Mouse (Mus musculus): ENCODE measurements at regions not wholly inside any gene's neighbourhood (a gene's known extent, or its start where the extent isn't known, plus 50 kb on each side); places are given as distances from the start of the nearest gene placed in this dataset.
"Not testable (repeated sequence)": the region's sequence is repeated elsewhere in the genome, so short reads cannot be mapped to it uniquely, and the experiment has no call there.

- 57% methylated on average over 3 of the region's 3 CpGs for WGBS
- DNase-seq (ENCODE audit: low spot score): no peak
- Histone ChIP-seq H3K9me3 (no peaks in the 10 kb centered on the region), H3K4me3 (no peak overlapping the region), H3K4me1 (replicated peaks) (peaks cover 14% of the 10 kb centered on the region), H3K36me3 (no peaks in the 10 kb centered on the region), H3K27ac (no peak overlapping the region), H3K27me3 (ENCODE audit: insufficient read depth, poor library complexity, severe bottlenecking) (no peaks in the 10 kb centered on the region)
Measured at GRCm38 (mm10) chr16:50786199-50786598, 195.2 kb upstream of the Ccdc54 start.

- Histone ChIP-seq H3K4me3 (no peak overlapping the region), H3K36me3 (no peaks in the 10 kb centered on the region), H3K27ac (no peak overlapping the region), H3K9me3 (no peaks in the 10 kb centered on the region), H3K27me3 (ENCODE audit: insufficient read depth, poor library complexity, severe bottlenecking) (no peaks in the 10 kb centered on the region), H3K4me1 (replicated peaks) (peaks cover 14% of the 10 kb centered on the region)
- 87% methylated on average over 1 of the region's 1 CpGs for WGBS
- no peak for DNase-seq (ENCODE audit: low spot score)
Measured at GRCm38 (mm10) chr16:50785384-50785783, 194.4 kb upstream of the Ccdc54 start.

DNA sequence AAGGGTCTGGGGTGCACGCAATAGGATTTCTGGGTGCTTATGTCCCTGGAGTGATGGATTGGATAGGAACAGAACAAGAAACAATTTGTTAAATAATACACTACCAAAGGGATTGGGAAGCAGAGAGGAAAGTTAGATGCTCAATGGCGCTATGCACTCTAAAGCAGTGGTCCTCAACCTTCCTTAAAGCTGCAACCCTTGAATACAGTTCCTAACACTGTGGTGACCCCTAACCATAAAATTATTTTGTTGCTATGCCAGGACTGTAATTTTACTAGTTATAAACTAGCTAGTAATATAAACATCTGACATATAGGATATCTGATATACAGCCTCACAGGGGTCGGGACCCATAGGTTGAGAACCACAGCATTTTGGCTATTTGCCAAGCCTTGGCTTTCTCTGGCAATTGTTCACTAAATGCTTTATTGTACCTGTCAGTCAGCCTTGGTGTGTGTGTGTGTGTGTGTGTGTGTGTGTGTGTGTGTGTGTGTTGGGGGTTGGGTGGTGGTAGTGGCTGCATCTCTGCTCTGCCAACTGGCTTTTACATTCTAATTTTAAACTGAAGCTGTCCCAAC is 193.8 kb upstream of the Ccdc54 start:
- H3K36me3 ChIP-seq: no peaks in the 10 kb centered on the region
- peaks cover 14% of the 10 kb centered on the region for H3K4me1 ChIP-seq (replicated peaks)
- no peak for DNase-seq (ENCODE audit: low spot score)

GRCm38 (mm10) chr16:50783784-50784650 is 193.1 kb upstream of the Ccdc54 start:
- H3K27ac ChIP-seq: no peak overlapping the region
- H3K9me3 ChIP-seq: no peaks in the 10 kb centered on the region
- H3K36me3 ChIP-seq: no peaks in the 10 kb centered on the region
- no peak overlapping the region for H3K4me3 ChIP-seq
- peaks cover 14% of the 10 kb centered on the region for H3K4me1 ChIP-seq (replicated peaks)
- DNase-seq (ENCODE audit: low spot score): no peak
- WGBS: 57% methylated on average over 20 of the region's 20 CpGs
- H3K27me3 ChIP-seq (ENCODE audit: insufficient read depth, poor library complexity, severe bottlenecking): no peaks in the 10 kb centered on the region

More for the DNA sequence above, 193.8 kb upstream of the Ccdc54 start:
- no peak overlapping the region for H3K4me3 ChIP-seq
- no peaks in the 10 kb centered on the region for H3K27me3 ChIP-seq (ENCODE audit: insufficient read depth, poor library complexity, severe bottlenecking)
- 94% methylated on average over 3 of the region's 3 CpGs for whole genome bisulfite sequencing
- H3K27ac ChIP-seq: no peak overlapping the region
- H3K9me3 ChIP-seq: no peaks in the 10 kb centered on the region

DNA sequence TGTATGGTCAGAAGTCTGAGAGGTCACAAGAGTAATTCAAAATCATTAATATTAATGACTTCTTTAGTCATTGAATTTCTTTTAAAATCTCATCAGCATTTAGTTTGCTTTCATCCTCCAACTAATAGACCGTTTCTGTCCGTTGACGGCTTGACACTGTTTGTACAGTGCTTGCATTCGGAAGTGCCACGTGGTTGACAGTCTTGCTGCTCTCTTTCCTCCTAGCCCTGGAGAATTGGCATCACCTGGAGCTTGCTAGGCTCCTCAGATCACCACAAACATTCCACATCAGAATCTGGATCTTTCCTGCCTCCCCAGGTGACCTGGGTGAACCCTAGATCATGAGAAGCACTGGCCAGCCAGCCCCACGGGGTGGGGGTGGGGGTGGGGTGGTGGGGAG is 192.3 kb upstream of the Ccdc54 start:
- H3K4me3 ChIP-seq: no peak overlapping the region
- no peaks in the 10 kb centered on the region for H3K36me3 ChIP-seq
- no peaks in the 10 kb centered on the region for H3K27me3 ChIP-seq (ENCODE audit: insufficient read depth, poor library complexity, severe bottlenecking)
- no peak for DNase-seq (ENCODE audit: low spot score)
- WGBS: 50% methylated on average over 6 of the region's 6 CpGs
- H3K4me1 ChIP-seq (replicated peaks): peaks cover 14% of the 10 kb centered on the region
- no peaks in the 10 kb centered on the region for H3K9me3 ChIP-seq
- H3K27ac ChIP-seq: no peak overlapping the region

DNA sequence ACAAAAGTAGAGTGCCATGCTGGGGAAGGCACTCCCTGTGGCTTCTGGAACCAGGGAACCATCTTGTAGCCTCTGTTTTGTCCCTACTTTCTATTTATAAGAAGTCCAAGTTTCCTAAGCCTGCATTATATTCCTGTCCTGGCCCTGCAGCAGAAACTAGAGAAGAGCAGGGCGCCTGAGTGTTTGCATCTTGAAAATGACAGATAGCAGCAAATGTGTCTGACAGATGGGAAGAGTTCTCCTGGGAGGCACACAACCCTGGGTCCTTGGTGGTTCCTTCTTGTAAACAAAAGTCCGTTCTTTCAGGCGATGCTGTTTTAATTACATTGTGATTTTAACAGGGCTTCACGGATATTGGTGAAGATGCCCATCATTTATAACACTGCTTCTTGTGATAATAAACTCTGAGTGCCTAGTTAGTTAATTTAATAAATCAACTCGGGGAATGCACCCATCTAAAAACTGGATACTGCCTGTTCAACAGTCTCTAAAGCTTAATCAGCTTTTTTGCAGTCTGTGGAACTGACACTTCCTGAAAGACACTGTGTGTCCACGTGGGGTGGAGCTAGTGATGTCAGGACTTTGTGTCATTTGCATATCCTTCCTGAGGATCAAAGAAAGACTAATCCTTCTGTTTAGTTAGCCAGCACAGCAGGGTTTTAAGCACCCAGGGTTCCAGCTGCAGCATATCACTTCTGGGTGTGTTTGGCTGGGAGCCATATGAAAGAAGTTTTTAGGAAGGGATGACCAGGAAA is 188.3 kb upstream of the Ccdc54 start:
- Histone ChIP-seq H3K27ac (no peak overlapping the region), H3K4me3 (no peak overlapping the region), H3K4me1 (replicated peaks) (peaks cover 10% of the 10 kb centered on the region), H3K9me3 (no peaks in the 10 kb centered on the region), H3K36me3 (no peaks in the 10 kb centered on the region), H3K27me3 (ENCODE audit: insufficient read depth, poor library complexity, severe bottlenecking) (no peaks in the 10 kb centered on the region)
- WGBS: 34% methylated on average over 6 of the region's 6 CpGs
- no peak for DNase-seq (ENCODE audit: low spot score)

- not testable (repeated sequence) for H3K9me3 ChIP-seq; H3K36me3 ChIP-seq; H3K4me1 ChIP-seq (replicated peaks); H3K27ac ChIP-seq; H3K27me3 ChIP-seq (ENCODE audit: insufficient read depth, poor library complexity, severe bottlenecking); DNase-seq (ENCODE audit: low spot score); H3K4me3 ChIP-seq
- 92% methylated on average over 12 of the region's 12 CpGs for whole genome bisulfite sequencing
Measured at GRCm38 (mm10) chr16:50774699-50775098, 183.7 kb upstream of the Ccdc54 start.

- H3K4me3 ChIP-seq: no peak overlapping the region
- WGBS: 90% methylated on average over 11 of the region's 11 CpGs
- no peaks in the 10 kb centered on the region for H3K27me3 ChIP-seq (ENCODE audit: insufficient read depth, poor library complexity, severe bottlenecking)
- H3K9me3 ChIP-seq: no peaks in the 10 kb centered on the region
- H3K36me3 ChIP-seq: no peaks in the 10 kb centered on the region
- DNase-seq (ENCODE audit: low spot score): no peak
- no peak overlapping the region for H3K27ac ChIP-seq
- H3K4me1 ChIP-seq (replicated peaks): no peaks in the 10 kb centered on the region
Measured at GRCm38 (mm10) chr16:50766055-50766770, 175.3 kb upstream of the Ccdc54 start.

DNA sequence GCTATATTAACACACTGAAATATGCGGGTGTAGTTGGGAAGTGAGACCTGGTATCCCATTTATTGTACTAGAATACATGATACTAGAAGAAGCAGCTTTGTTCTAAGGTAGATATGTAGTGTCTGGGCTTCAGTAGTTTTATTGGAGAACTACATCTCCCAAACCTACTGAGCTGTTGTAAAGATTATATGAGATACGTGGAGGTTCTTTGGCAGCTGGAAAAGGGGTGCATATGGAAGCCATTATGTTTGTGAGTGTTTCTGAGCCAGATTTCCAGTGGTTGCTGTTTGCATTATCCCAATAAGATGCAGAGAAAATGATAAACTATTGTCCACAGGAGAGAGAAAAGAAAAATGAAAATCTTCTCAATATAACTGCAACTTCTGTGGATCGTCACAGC is 171.1 kb upstream of the Ccdc54 start:
- no peak for DNase-seq (ENCODE audit: low spot score)
- Histone ChIP-seq H3K36me3 (no peaks in the 10 kb centered on the region), H3K27ac (no peak overlapping the region), H3K4me3 (no peak overlapping the region), H3K4me1 (replicated peaks) (no peaks in the 10 kb centered on the region), H3K27me3 (ENCODE audit: insufficient read depth, poor library complexity, severe bottlenecking) (no peaks in the 10 kb centered on the region), H3K9me3 (no peaks in the 10 kb centered on the region)
- WGBS: 85% methylated on average over 3 of the region's 3 CpGs

GRCm38 (mm10) chr16:50759979-50760378 is 169.0 kb upstream of the Ccdc54 start:
- WGBS: 77% methylated on average over 5 of the region's 5 CpGs
- Histone ChIP-seq H3K27ac (no peak overlapping the region), H3K27me3 (ENCODE audit: insufficient read depth, poor library complexity, severe bottlenecking) (no peaks in the 10 kb centered on the region), H3K4me3 (no peak overlapping the region), H3K9me3 (no peaks in the 10 kb centered on the region), H3K36me3 (no peaks in the 10 kb centered on the region), H3K4me1 (replicated peaks) (no peaks in the 10 kb centered on the region)
- no peak for DNase-seq (ENCODE audit: low spot score)

DNA sequence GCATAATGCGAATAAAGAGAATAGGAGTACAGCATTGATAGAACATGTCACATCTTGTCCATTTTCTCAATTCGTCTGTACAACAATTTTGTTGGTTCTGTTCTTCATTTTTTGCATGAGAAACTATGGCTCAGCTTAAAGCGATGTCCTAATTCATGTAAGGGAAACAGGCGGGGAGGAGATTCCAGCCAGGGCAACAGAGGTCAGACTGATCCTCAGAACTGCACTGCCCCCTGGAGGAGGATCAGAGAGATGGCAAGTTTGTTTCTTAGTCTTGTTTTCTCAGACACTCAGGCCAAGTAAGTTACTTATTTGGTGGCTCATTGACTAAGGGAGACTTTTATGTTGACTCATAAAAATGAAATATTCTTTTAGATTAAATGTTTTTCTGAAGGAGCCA is 165.7 kb upstream of the Ccdc54 start:
- 42% methylated on average over 4 of the region's 4 CpGs for WGBS
- Histone ChIP-seq H3K27ac (no peak overlapping the region), H3K36me3 (no peaks in the 10 kb centered on the region), H3K27me3 (ENCODE audit: insufficient read depth, poor library complexity, severe bottlenecking) (no peaks in the 10 kb centered on the region), H3K4me3 (no peak overlapping the region), H3K4me1 (replicated peaks) (peaks cover 8% of the 10 kb centered on the region), H3K9me3 (no peaks in the 10 kb centered on the region)
- DNase-seq (ENCODE audit: low spot score): peak; percentile 24

DNA sequence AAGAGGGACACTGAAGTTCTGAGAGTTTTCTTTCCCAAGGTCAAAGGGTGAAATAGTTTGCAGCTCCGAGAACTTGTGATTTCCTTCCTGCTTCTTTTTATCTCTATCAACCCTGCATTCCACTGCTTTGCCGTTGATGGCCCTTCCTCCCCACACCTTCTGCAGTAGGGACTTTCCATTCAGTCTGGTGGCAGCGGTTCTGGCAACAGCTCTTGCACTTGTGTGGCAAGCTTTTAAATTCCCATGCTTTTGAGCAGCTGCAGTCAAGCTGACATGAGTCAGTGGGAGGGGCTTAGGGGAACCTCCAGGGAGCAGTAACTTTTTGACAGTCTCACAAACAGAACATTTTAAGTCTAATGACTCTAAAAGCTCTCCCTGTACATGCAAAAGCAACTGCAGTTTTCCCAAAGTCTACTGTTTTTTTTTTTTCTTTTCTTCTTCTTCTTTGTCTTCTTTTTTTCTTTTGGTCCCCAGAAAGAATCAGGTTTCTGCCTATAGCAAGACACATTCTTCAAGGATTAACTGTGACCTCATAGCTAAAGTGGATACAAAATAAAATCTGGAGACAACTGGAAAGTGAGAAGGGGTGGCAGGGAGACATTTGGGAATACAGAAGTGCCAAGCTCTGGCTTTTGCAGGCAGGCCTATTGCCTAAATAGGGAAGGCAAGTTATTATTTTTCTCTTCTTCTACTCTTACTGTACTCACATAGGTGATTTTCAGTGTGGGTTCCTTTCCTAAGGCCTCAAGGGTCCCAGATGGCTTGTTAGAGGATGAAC is 162.8 kb upstream of the Ccdc54 start:
- Histone ChIP-seq H3K27me3 (ENCODE audit: insufficient read depth, poor library complexity, severe bottlenecking) (no peaks in the 10 kb centered on the region), H3K4me3 (no peak overlapping the region), H3K27ac (no peak overlapping the region), H3K4me1 (replicated peaks) (peaks cover 8% of the 10 kb centered on the region), H3K9me3 (no peaks in the 10 kb centered on the region), H3K36me3 (no peaks in the 10 kb centered on the region)
- WGBS: 23% methylated on average over 3 of the region's 3 CpGs
- DNase-seq (ENCODE audit: low spot score): peak; percentile 8

Data from hindbrain, embryonic 10.5 days (tissue).